Mouse (Mus musculus) kidney, postnatal 0 days (tissue): Measurements from ENCODE around the gene Arfgef3. TPM values are rescaled to one million over a fixed set of nuclear protein-coding genes. Genes with fewer than 3 reads are reported as not detected.
"Not testable (repeated sequence)": the region's sequence is repeated elsewhere in the genome, so short reads cannot be mapped to it uniquely, and the experiment has no call there.

Experiments used
- ATAC-seq: fragments of 200-750 bp; cut with Nextera tagmentation; replicated peaks from 2 replicates; pipeline ENCODE4 v1.8.0; 2017; ENCODE audit warnings: low read depth, moderate number of reproducible peaks, moderate TSS enrichment, moderate library complexity; ENCODE audit not compliant: low FRiP score
- DNase-seq: peaks from one replicate; pipeline ENCODE4 v3.0.0-alpha.2; 2016; ENCODE audit warnings: low spot score
- H3K27ac ChIP-seq: fragments of 300-500 bp; sonication (generic); 2 replicates; pipeline ENCODE4 v1.5.1; 2014; ENCODE audit warnings: mild to moderate bottlenecking
- H3K27me3 ChIP-seq: fragments of 300-500 bp; sonication (generic); 2 replicates; pipeline ENCODE4 v1.6.1; 2014; ENCODE audit warnings: low read length, mixed read lengths; ENCODE audit not compliant: insufficient read depth
- H3K36me3 ChIP-seq: fragments of 300-500 bp; sonication (generic); 2 replicates; pipeline ENCODE4 v1.6.1; 2014; ENCODE audit warnings: low read length, mixed read lengths; ENCODE audit not compliant: insufficient read depth
- H3K4me1 ChIP-seq: fragments of 300-500 bp; sonication (generic); replicated peaks from 2 replicates; pipeline ENCODE4 v1.6.1; 2014; ENCODE audit warnings: antibody characterized with exemption, low read length, mixed read lengths; ENCODE audit not compliant: insufficient read depth
- H3K4me2 ChIP-seq: fragments of 300-500 bp; sonication (generic); 2 replicates; pipeline ENCODE4 v1.6.1; 2014; ENCODE audit warnings: mild to moderate bottlenecking, low read length, moderate library complexity, mixed read lengths
- H3K4me3 ChIP-seq: fragments of 300-500 bp; sonication (generic); replicated peaks from 2 replicates; pipeline ENCODE4 v1.5.1; 2014; ENCODE audit warnings: low read depth, low read length
- H3K9ac ChIP-seq: fragments of 300-500 bp; sonication (generic); 2 replicates; pipeline ENCODE4 v1.6.1; 2014; ENCODE audit warnings: low read depth, low read length
- H3K9me3 ChIP-seq: fragments of 300-500 bp; sonication (generic); replicated peaks from 2 replicates; pipeline ENCODE4 v1.6.1; 2016; ENCODE audit warnings: low read length, inconsistent platforms, mixed read lengths
- CTCF ChIP-seq: IDR thresholded peaks from 2 replicates; pipeline ENCODE4 v1.5.1; 2016; ENCODE audit warnings: antibody characterized with exemption, low read depth, mild to moderate bottlenecking, moderate library complexity
- WGBS: fragments of 180-500 bp; shearing (Covaris S2); extraction: QIAGEN DNeasy Blood & Tissue Kit; methylation state at CpG from one replicate; pipeline ENCODE4 v1.1.7; 2014; 5-methylcytosine and 5-hydroxymethylcytosine counted together
- polyA plus RNA-seq: library from polyadenylated mRNA; unstranded; fragments of >200 nt; fragmentation: Nextera tagmentation; extraction: Ambion mirVana; gene quantifications from 2 replicates; pipeline ENCODE4 v1.2.1, GENCODE M21; 2015

The Arfgef3 gene
- polyA plus RNA-seq, 1 experiment from 2014 or later = 1.1 TPM

- Histone ChIP-seq H3K9ac (no peak overlapping the region), H3K36me3 (no peaks in the 10 kb centered on the region), H3K27ac (no peak overlapping the region), H3K4me3 (no peak overlapping the region), H3K27me3 (no peaks in the 10 kb centered on the region), H3K4me2 (no peak overlapping the region), H3K4me1 (no peaks in the 10 kb centered on the region), H3K9me3 (no peaks in the 10 kb centered on the region)
- TF ChIP-seq CTCF = peak; percentile 89
- ATAC-seq (no peak; the same call in 1 of the 2 replicates), DNase-seq (peak; percentile 42)
- 6% methylated on average over 4 of the region's 4 CpGs for WGBS
Measured at GRCm38 (mm10) chr10:18562940-18563339, 180.8 kb downstream of the Arfgef3 start.

GRCm38 (mm10) chr10:18561445-18561844 lies 182.3 kb downstream of the Arfgef3 start:
- Histone ChIP-seq H3K4me2 (no peak overlapping the region), H3K4me3 (no peak overlapping the region), H3K27ac (no peak overlapping the region), H3K9me3 (no peaks in the 10 kb centered on the region), H3K4me1 (no peaks in the 10 kb centered on the region), H3K36me3 (no peaks in the 10 kb centered on the region), H3K9ac (no peak overlapping the region), H3K27me3 (no peaks in the 10 kb centered on the region)
- 56% methylated on average over 5 of the region's 5 CpGs for WGBS
- peak; percentile 20; the same call in 1 of the 2 replicates for TF ChIP-seq CTCF
- DNase-seq (no peak), ATAC-seq (no peak)

GRCm38 (mm10) chr10:18559076-18559475 lies 184.7 kb downstream of the Arfgef3 start:
- ATAC-seq, H3K36me3 ChIP-seq, H3K27me3 ChIP-seq, H3K4me1 ChIP-seq, H3K4me2 ChIP-seq, DNase-seq, H3K27ac ChIP-seq, H3K9me3 ChIP-seq, H3K4me3 ChIP-seq, H3K9ac ChIP-seq: not testable (repeated sequence)
- 87% methylated on average over 9 of the region's 9 CpGs for WGBS

GRCm38 (mm10) chr10:18549321-18550216 lies 194.2 kb downstream of the Arfgef3 start:
- no peaks in the 10 kb centered on the region for H3K27me3 ChIP-seq
- H3K36me3 ChIP-seq = no peaks in the 10 kb centered on the region
- H3K9ac ChIP-seq = peak overlapping the region; percentile 37
- no peak for TF ChIP-seq CTCF
- H3K4me2 ChIP-seq = peak overlapping the region; percentile 85
- peak overlapping the region; percentile 34 for H3K4me3 ChIP-seq
- H3K9me3 ChIP-seq = no peaks in the 10 kb centered on the region
- H3K27ac ChIP-seq = no peak overlapping the region
- no peaks in the 10 kb centered on the region for H3K4me1 ChIP-seq
- no peak for ATAC-seq
- 7% methylated on average over 35 of the region's 35 CpGs for WGBS
- DNase-seq = peak; percentile 52

- 71% methylated on average over 4 of the region's 4 CpGs for WGBS
- no peak for TF ChIP-seq CTCF
- ATAC-seq (no peak), DNase-seq (no peak)
- H3K9ac ChIP-seq = no peak overlapping the region
- H3K9me3 ChIP-seq = no peaks in the 10 kb centered on the region
- no peaks in the 10 kb centered on the region for H3K4me1 ChIP-seq
- H3K4me3 ChIP-seq = no peak overlapping the region
- H3K4me2 ChIP-seq = no peak overlapping the region
- no peaks in the 10 kb centered on the region for H3K36me3 ChIP-seq
- no peaks in the 10 kb centered on the region for H3K27me3 ChIP-seq
- no peak overlapping the region for H3K27ac ChIP-seq
Measured at GRCm38 (mm10) chr10:18547381-18547780, 196.4 kb downstream of the Arfgef3 start.

GRCm38 (mm10) chr10:18545813-18546235 lies 197.9 kb downstream of the Arfgef3 start, which contains the start of gene Hebp2:
TSS of gene Hebp2 (minus strand) at chr10:18546076.
- Histone ChIP-seq H3K4me1 (no peaks in the 10 kb centered on the region), H3K9ac (peak within 1 kb of the TSS; percentile 62), H3K36me3 (no peaks in the 10 kb centered on the region), H3K4me2 (peak within 1 kb of the TSS; percentile 98), H3K9me3 (no peaks in the 10 kb centered on the region), H3K27me3 (no peaks in the 10 kb centered on the region), H3K4me3 (peak within 1 kb of the TSS; percentile 60), H3K27ac (no peak within 1 kb of the TSS)
- DNase-seq (peak; percentile 76), ATAC-seq (peak; percentile 89)
- 1% methylated on average over 22 of the region's 22 CpGs for WGBS
- TF ChIP-seq CTCF = peak; percentile 80
